Mouse (Mus musculus): Measurements from ENCODE around the gene 2210016L21Rik.

GRCm38 (mm10) chr5:114945072-114945471, 3.1 kb downstream of the 2210016L21Rik start:
- TF ChIP-seq CTCF (IDR thresholded peaks at IDR 0.05): no peak
- TF ChIP-seq EP300 (IDR thresholded peaks at IDR 0.05): no peak
